Mouse (Mus musculus): ENCODE data around the gene Phldb2.

Phldb2 gene

GRCm38 (mm10) chr16:45795188-45795693 lies 158.2 kb downstream of the Phldb2 start:
- DNase-seq (ENCODE audit: low spot score in 2 of 2): no peak

GRCm38 (mm10) chr16:45792781-45793180 lies 160.6 kb downstream of the Phldb2 start:
- DNase-seq (ENCODE audit: low spot score in 2 of 2): no peak

- no peak for DNase-seq (ENCODE audit: low spot score in 2 of 2)
Measured at GRCm38 (mm10) chr16:45791286-45791685, 162.1 kb downstream of the Phldb2 start.

- no peak for DNase-seq (ENCODE audit: low spot score in 2 of 2)
Measured at GRCm38 (mm10) chr16:45789311-45789710, 164.1 kb downstream of the Phldb2 start.

- no peak for DNase-seq (ENCODE audit: low spot score in 2 of 2)
Measured at GRCm38 (mm10) chr16:45787650-45788049, 165.7 kb downstream of the Phldb2 start.

GRCm38 (mm10) chr16:45786639-45787038 lies 166.8 kb downstream of the Phldb2 start:
- DNase-seq (ENCODE audit: low spot score in 2 of 2): no peak

GRCm38 (mm10) chr16:45780001-45780400 lies 173.4 kb downstream of the Phldb2 start:
- no peak for DNase-seq (ENCODE audit: low spot score in 2 of 2)

GRCm38 (mm10) chr16:45774813-45775212 lies 178.6 kb downstream of the Phldb2 start:
- DNase-seq (ENCODE audit: low spot score in 2 of 2): no peak

- DNase-seq (ENCODE audit: low spot score in 2 of 2): no peak
Measured at GRCm38 (mm10) chr16:45770914-45771313, 182.5 kb downstream of the Phldb2 start.

GRCm38 (mm10) chr16:45767853-45768640 lies 185.4 kb downstream of the Phldb2 start:
- DNase-seq (ENCODE audit: low spot score in 2 of 2): no peak

- no peak for DNase-seq (ENCODE audit: low spot score in 2 of 2)
Measured at GRCm38 (mm10) chr16:45767434-45767833, 186.0 kb downstream of the Phldb2 start.

- no peak for DNase-seq (ENCODE audit: low spot score in 2 of 2)
Measured at GRCm38 (mm10) chr16:45765801-45766494, 187.4 kb downstream of the Phldb2 start.

GRCm38 (mm10) chr16:45765102-45765501 lies 188.3 kb downstream of the Phldb2 start:
- no peak for DNase-seq (ENCODE audit: low spot score in 2 of 2)

- no peak for DNase-seq (ENCODE audit: low spot score in 2 of 2)
Measured at GRCm38 (mm10) chr16:45762859-45763505, 190.4 kb downstream of the Phldb2 start.

GRCm38 (mm10) chr16:45761425-45761824 lies 192.0 kb downstream of the Phldb2 start:
- no peak for DNase-seq (ENCODE audit: low spot score in 2 of 2)

GRCm38 (mm10) chr16:45758726-45759269 lies 194.6 kb downstream of the Phldb2 start:
- DNase-seq (ENCODE audit: low spot score in 2 of 2): no peak

GRCm38 (mm10) chr16:45757421-45758078 lies 195.8 kb downstream of the Phldb2 start:
- DNase-seq (ENCODE audit: low spot score in 2 of 2): no peak

GRCm38 (mm10) chr16:45756855-45757254 lies 196.5 kb downstream of the Phldb2 start:
- no peak for DNase-seq (ENCODE audit: low spot score in 2 of 2)

GRCm38 (mm10) chr16:45743591-45744144 lies 209.7 kb downstream of the Phldb2 start:
- DNase-seq (ENCODE audit: low spot score in 2 of 2): no peak

GRCm38 (mm10) chr16:45742615-45743476 lies 210.6 kb downstream of the Phldb2 start, which contains the start of gene Abhd10:
Abhd10 (minus strand) TSS chr16:45742955.
- DNase-seq (ENCODE audit: low spot score in 2 of 2): peak; percentile 94 to 97

Data from spleen, postnatal 4 days (tissue).